Mouse (Mus musculus): ENCODE results near the gene Hjurp. TPM values are rescaled to one million over a fixed set of nuclear protein-coding genes. Genes with fewer than 3 reads are reported as not detected.

The Hjurp gene
- total and polyA plus RNA-seq, 2 experiments, result 32.8 to 90.1 TPM

DNA sequence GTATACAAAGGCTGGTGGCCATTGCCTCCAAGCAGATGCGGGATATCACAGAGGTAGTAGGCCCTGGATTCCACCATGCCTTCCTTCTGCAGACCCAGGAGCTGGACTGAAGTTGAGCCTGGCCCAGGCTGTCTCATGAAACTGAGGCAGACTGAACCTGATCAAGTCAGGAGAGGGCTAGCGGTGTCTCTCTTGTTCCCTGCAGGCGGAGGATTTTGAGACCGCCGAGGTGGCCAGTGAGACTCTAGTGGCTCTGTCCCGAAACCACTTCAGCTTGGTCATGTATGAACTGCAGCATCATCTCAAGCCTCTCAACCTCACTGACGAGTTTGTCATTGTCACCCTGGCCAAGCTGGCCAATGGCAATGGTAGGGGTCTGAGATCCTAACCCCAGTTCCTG, 47.0 kb downstream of the Hjurp start:
- no peak for DNase-seq (ENCODE audit: extremely low read depth, low read depth, low spot score)
- no peak overlapping the region for H3K27ac ChIP-seq (replicated peaks; ENCODE audit: insufficient read depth, low read depth, low read length)
- no peaks in the 10 kb centered on the region; the same call in 1 of the 2 replicates for H3K4me1 ChIP-seq (ENCODE audit: control insufficient read depth, insufficient read depth, low read length)
- H3K36me3 ChIP-seq (ENCODE audit: control insufficient read depth, insufficient read depth, low read length), result no peaks in the 10 kb centered on the region
- no peaks in the 10 kb centered on the region for H3K27me3 ChIP-seq (ENCODE audit: control insufficient read depth, insufficient read depth, low read length)
- TF ChIP-seq POLR2A (IDR thresholded peaks at IDR 0.05; ENCODE audit: extremely low read depth, insufficient read depth, low read length), result no peak
- TF ChIP-seq CTCF (IDR thresholded peaks at IDR 0.05; ENCODE audit: low read depth, low read length), result no peak
- H3K79me2 ChIP-seq (ENCODE audit: control insufficient read depth, insufficient read depth, low read length), result no peaks in the 10 kb centered on the region
- H3K4me3 ChIP-seq (ENCODE audit: insufficient read depth, low read depth, low read length), result no peak overlapping the region
- no peak overlapping the region for H3K9ac ChIP-seq (ENCODE audit: low read depth, low read length)
- 78% methylated on average over 7 of the region's 7 CpGs for WGBS

GRCm38 (mm10) chr1:88229986-88230385, 47.4 kb downstream of the Hjurp start:
- Histone ChIP-seq H3K4me3 (ENCODE audit: insufficient read depth, low read depth, low read length) (no peak overlapping the region), H3K9ac (ENCODE audit: low read depth, low read length) (no peak overlapping the region), H3K27me3 (ENCODE audit: control insufficient read depth, insufficient read depth, low read length) (no peaks in the 10 kb centered on the region), H3K4me1 (ENCODE audit: control insufficient read depth, insufficient read depth, low read length) (peaks cover 2% of the 10 kb centered on the region; the same call in 1 of the 2 replicates), H3K27ac (replicated peaks; ENCODE audit: insufficient read depth, low read depth, low read length) (no peak overlapping the region), H3K36me3 (ENCODE audit: control insufficient read depth, insufficient read depth, low read length) (no peaks in the 10 kb centered on the region), H3K79me2 (ENCODE audit: control insufficient read depth, insufficient read depth, low read length) (no peaks in the 10 kb centered on the region)
- no peak for TF ChIP-seq POLR2A (IDR thresholded peaks at IDR 0.05; ENCODE audit: extremely low read depth, insufficient read depth, low read length)
- TF ChIP-seq CTCF (IDR thresholded peaks at IDR 0.05; ENCODE audit: low read depth, low read length), result no peak
- DNase-seq (ENCODE audit: extremely low read depth, low read depth, low spot score), result no peak
- WGBS, result 85% methylated on average over 5 of the region's 5 CpGs

GRCm38 (mm10) chr1:88229566-88229965, 47.9 kb downstream of the Hjurp start:
- no peaks in the 10 kb centered on the region for H3K79me2 ChIP-seq (ENCODE audit: control insufficient read depth, insufficient read depth, low read length)
- peaks cover 2% of the 10 kb centered on the region; the same call in 1 of the 2 replicates for H3K4me1 ChIP-seq (ENCODE audit: control insufficient read depth, insufficient read depth, low read length)
- DNase-seq (ENCODE audit: extremely low read depth, low read depth, low spot score), result no peak
- H3K9ac ChIP-seq (ENCODE audit: low read depth, low read length), result no peak overlapping the region
- no peak overlapping the region for H3K4me3 ChIP-seq (ENCODE audit: insufficient read depth, low read depth, low read length)
- no peaks in the 10 kb centered on the region for H3K36me3 ChIP-seq (ENCODE audit: control insufficient read depth, insufficient read depth, low read length)
- H3K27ac ChIP-seq (replicated peaks; ENCODE audit: insufficient read depth, low read depth, low read length), result no peak overlapping the region
- 79% methylated on average over 3 of the region's 3 CpGs for WGBS
- TF ChIP-seq CTCF (IDR thresholded peaks at IDR 0.05; ENCODE audit: low read depth, low read length) (no peak), POLR2A (IDR thresholded peaks at IDR 0.05; ENCODE audit: extremely low read depth, insufficient read depth, low read length) (no peak)
- H3K27me3 ChIP-seq (ENCODE audit: control insufficient read depth, insufficient read depth, low read length), result no peaks in the 10 kb centered on the region

DNA sequence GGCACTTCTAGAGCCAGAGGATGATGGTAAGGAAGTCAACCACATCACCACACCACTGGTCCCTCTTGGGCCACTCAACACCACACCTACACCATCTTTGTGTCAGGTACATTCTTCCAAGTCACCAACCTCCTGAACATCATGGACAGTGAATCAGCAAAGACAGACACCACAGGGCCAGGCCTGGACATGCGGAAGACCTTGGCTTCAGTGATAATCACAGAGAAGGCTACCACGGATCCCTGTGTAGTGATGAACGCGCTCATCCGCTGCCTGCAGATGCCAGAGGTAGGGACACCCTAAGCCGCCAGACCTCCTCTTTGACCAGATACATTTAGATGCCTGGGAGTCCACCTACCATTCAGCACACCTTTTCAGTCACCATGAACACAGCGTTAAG, 49.3 kb downstream of the Hjurp start:
- DNase-seq (ENCODE audit: extremely low read depth, low read depth, low spot score), result no peak
- Histone ChIP-seq H3K27me3 (ENCODE audit: control insufficient read depth, insufficient read depth, low read length) (no peaks in the 10 kb centered on the region), H3K36me3 (ENCODE audit: control insufficient read depth, insufficient read depth, low read length) (no peaks in the 10 kb centered on the region), H3K79me2 (ENCODE audit: control insufficient read depth, insufficient read depth, low read length) (no peaks in the 10 kb centered on the region), H3K9ac (ENCODE audit: low read depth, low read length) (no peak overlapping the region), H3K4me1 (ENCODE audit: control insufficient read depth, insufficient read depth, low read length) (peaks cover 2% of the 10 kb centered on the region; the same call in 1 of the 2 replicates), H3K4me3 (ENCODE audit: insufficient read depth, low read depth, low read length) (no peak overlapping the region), H3K27ac (replicated peaks; ENCODE audit: insufficient read depth, low read depth, low read length) (no peak overlapping the region)
- TF ChIP-seq CTCF (IDR thresholded peaks at IDR 0.05; ENCODE audit: low read depth, low read length), result no peak
- TF ChIP-seq POLR2A (IDR thresholded peaks at IDR 0.05; ENCODE audit: extremely low read depth, insufficient read depth, low read length), result no peak
- 70% methylated on average over 7 of the region's 7 CpGs for WGBS

- Histone ChIP-seq H3K27me3 (ENCODE audit: control insufficient read depth, insufficient read depth, low read length) (no peaks in the 10 kb centered on the region), H3K36me3 (ENCODE audit: control insufficient read depth, insufficient read depth, low read length) (no peaks in the 10 kb centered on the region), H3K4me1 (ENCODE audit: control insufficient read depth, insufficient read depth, low read length) (peaks cover 2% of the 10 kb centered on the region; the same call in 1 of the 2 replicates), H3K79me2 (ENCODE audit: control insufficient read depth, insufficient read depth, low read length) (no peaks in the 10 kb centered on the region), H3K4me3 (ENCODE audit: insufficient read depth, low read depth, low read length) (no peak overlapping the region), H3K9ac (ENCODE audit: low read depth, low read length) (no peak overlapping the region), H3K27ac (replicated peaks; ENCODE audit: insufficient read depth, low read depth, low read length) (no peak overlapping the region)
- TF ChIP-seq POLR2A (IDR thresholded peaks at IDR 0.05; ENCODE audit: extremely low read depth, insufficient read depth, low read length) (no peak), CTCF (IDR thresholded peaks at IDR 0.05; ENCODE audit: low read depth, low read length) (no peak)
- WGBS, result 60% methylated on average over 2 of the region's 2 CpGs
- no peak for DNase-seq (ENCODE audit: extremely low read depth, low read depth, low spot score)
These were observed 50.0 kb downstream of the Hjurp start for GRCm38 (mm10) chr1:88227482-88227881.

DNA sequence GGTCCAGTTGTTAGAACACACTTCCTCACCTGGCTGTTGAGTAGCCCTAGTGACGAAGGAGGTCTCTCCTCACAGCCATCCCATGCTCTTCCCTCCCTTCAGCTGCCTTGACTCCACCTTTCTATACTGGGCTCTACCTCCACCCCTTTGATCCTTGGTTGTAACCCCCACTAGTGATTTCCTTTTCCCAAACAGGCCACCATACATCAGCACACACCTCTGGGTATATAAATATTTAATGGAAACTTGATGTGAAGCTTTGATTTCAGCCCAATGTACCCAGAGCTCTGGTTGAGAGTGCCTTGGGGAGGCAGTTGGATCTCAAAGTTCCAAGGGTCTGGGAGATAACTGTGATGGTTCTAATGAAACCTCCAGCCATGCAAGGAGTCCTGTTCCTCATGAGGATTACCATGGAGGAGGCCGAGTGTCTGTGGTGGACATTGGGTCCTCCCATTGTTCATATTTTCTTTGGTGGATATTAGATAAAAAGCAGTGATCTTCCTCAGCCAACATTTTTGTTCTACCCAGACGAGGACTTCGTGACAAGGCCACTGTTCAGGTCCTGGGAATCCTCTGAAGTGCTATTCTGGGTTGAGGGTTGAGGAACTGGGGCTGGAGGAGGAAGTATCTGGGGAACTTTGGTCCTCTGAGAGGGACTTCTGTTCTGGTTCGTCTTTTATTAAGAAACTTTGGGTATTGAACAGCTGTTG, 50.6 kb downstream of the Hjurp start, which contains the start of gene Mroh2a:
Gene Mroh2a (plus strand): TSS at position 317 of the 710 bp plus-strand sequence.
- TF ChIP-seq POLR2A (IDR thresholded peaks at IDR 0.05; ENCODE audit: extremely low read depth, insufficient read depth, low read length) (no peak), CTCF (IDR thresholded peaks at IDR 0.05; ENCODE audit: low read depth, low read length) (no peak)
- H3K4me1 ChIP-seq (ENCODE audit: control insufficient read depth, insufficient read depth, low read length), result peaks cover 2% of the 10 kb centered on the region; the same call in 1 of the 2 replicates
- H3K9ac ChIP-seq (ENCODE audit: low read depth, low read length), result no peak within 1 kb of the TSS
- H3K27ac ChIP-seq (replicated peaks; ENCODE audit: insufficient read depth, low read depth, low read length), result no peak within 1 kb of the TSS
- 52% methylated on average over 5 of the region's 5 CpGs for WGBS
- peak; percentile 60 for DNase-seq (ENCODE audit: extremely low read depth, low read depth, low spot score)
- H3K27me3 ChIP-seq (ENCODE audit: control insufficient read depth, insufficient read depth, low read length), result no peaks in the 10 kb centered on the region
- H3K4me3 ChIP-seq (ENCODE audit: insufficient read depth, low read depth, low read length), result no peak within 1 kb of the TSS
- H3K79me2 ChIP-seq (ENCODE audit: control insufficient read depth, insufficient read depth, low read length), result no peaks in the 10 kb centered on the region
- H3K36me3 ChIP-seq (ENCODE audit: control insufficient read depth, insufficient read depth, low read length), result no peaks in the 10 kb centered on the region

Data from liver, adult 2 months (tissue).